Mouse (Mus musculus) cerebellum, adult 2 months (tissue): ENCODE results near the gene Robo2.
"Not testable (repeated sequence)": the region's sequence is repeated elsewhere in the genome, so short reads cannot be mapped to it uniquely, and the experiment has no call there.

ENCODE experiments used
- CTCF ChIP-seq: fragments of 200-500 bp; IDR thresholded peaks from 2 replicates; pipeline ENCODE4 v1.5.1; 2011; ENCODE audit warnings: low read depth, mild to moderate bottlenecking, control low read depth, low read length, moderate library complexity, borderline replicate concordance; ENCODE audit not compliant: insufficient read depth
- POLR2A ChIP-seq: fragments of 200-500 bp; IDR thresholded peaks from 2 replicates; pipeline ENCODE4 v1.6.1; 2011; ENCODE audit warnings: low read length, control low read depth, borderline replicate concordance; ENCODE audit not compliant: insufficient read depth

GRCm38 (mm10) chr16:74040797-74041196 is 370.8 kb downstream of the Robo2 start:
- not testable (repeated sequence) for TF ChIP-seq CTCF, POLR2A
